Mouse (Mus musculus): Measurements from ENCODE around the gene Cd47.

The Cd47 gene

GRCm38 (mm10) chr16:49948287-49948686, 148.0 kb downstream of the Cd47 start:
- DNase-seq (ENCODE audit: low read depth, low spot score), result no peak

GRCm38 (mm10) chr16:49949261-49949660, 148.9 kb downstream of the Cd47 start:
- DNase-seq (ENCODE audit: low read depth, low spot score), result peak; percentile 91

DNA sequence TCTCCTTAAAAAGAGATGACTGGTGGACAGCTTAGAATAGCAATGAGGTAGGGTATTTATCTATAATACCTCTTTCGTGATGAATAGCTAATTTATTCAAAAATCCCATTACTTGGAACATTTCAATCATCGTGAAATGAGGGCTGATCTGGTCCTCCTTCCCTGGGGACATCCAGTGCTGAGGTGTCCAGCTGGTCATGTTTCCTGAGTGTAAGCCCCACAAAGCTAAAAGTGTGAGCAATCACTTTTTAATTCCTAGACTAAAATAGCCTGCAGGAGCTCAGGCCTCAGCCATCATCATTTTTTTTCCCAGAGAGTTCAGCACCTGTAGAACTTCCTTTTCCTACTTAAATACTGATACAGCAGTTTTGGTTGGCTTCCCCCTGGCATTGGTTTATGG, 150.0 kb downstream of the Cd47 start:
- no peak for DNase-seq (ENCODE audit: low read depth, low spot score)

- peak; percentile 96 for DNase-seq (ENCODE audit: low read depth, low spot score)
Observed at GRCm38 (mm10) chr16:49951288-49951691, 151.0 kb downstream of the Cd47 start.

- DNase-seq (ENCODE audit: low read depth, low spot score), result peak; percentile 97
Observed at GRCm38 (mm10) chr16:49951925-49952523, 151.7 kb downstream of the Cd47 start.

DNA sequence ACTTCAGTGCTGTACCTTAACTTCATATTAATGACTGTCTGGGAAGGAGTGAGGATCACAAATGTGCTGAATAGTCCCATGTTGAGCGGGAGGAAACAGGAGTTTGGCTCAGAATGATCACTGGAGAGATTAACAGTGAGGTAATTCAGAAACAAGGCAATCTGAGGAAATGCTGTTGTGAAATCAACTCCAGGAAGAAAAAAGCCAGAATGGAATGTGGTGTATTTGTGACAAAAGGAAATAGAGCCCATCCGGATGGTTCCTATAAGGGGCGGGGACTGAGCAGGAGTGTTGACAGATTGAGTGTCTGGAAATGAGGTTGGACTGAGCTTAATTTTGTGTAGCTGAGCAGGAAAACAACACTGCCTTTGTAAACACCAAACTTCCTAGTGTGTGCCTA, 153.5 kb downstream of the Cd47 start:
- peak; percentile 75 for DNase-seq (ENCODE audit: low read depth, low spot score)

DNA sequence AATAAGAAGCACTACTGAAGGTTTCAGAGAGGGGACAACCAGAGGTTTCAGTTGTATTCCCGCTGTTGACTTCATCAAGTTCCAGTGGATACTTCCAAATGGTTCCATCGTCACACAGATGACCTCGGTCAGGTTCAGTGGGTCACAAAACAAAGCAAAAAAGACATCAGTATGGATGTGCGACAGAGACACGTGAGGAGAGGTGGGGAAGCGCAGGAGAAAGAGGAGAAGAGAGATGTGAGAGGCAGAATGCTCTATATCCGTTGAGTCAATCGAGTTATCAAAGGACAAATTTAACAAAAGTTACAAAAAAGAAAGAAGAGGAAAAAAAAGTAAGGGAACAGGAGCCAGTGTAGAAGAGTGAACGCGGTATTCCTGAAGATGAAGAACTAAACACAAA, 154.6 kb downstream of the Cd47 start:
- no peak for DNase-seq (ENCODE audit: low read depth, low spot score)

- DNase-seq (ENCODE audit: low read depth, low spot score), result no peak
Observed at GRCm38 (mm10) chr16:49955325-49955724, 155.0 kb downstream of the Cd47 start.

DNA sequence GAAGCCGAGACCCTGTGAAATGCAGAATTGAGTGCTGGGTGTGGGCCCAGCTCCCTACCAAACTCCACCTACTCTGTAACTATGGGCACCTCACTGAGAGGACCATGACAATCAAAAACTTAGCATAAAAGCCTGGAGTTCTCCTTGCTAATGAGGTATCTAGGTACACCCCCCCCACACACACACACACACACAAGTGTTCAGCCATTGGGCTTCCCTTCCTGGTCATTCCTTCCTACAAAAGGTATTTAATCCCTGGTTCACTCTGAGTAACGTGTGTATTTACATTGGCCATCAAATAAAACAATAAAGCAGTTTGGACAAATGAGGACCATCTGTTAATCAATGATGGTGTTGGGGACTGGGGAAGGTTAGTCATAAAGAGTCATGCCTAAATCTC, 155.6 kb downstream of the Cd47 start:
- no peak for DNase-seq (ENCODE audit: low read depth, low spot score)

DNA sequence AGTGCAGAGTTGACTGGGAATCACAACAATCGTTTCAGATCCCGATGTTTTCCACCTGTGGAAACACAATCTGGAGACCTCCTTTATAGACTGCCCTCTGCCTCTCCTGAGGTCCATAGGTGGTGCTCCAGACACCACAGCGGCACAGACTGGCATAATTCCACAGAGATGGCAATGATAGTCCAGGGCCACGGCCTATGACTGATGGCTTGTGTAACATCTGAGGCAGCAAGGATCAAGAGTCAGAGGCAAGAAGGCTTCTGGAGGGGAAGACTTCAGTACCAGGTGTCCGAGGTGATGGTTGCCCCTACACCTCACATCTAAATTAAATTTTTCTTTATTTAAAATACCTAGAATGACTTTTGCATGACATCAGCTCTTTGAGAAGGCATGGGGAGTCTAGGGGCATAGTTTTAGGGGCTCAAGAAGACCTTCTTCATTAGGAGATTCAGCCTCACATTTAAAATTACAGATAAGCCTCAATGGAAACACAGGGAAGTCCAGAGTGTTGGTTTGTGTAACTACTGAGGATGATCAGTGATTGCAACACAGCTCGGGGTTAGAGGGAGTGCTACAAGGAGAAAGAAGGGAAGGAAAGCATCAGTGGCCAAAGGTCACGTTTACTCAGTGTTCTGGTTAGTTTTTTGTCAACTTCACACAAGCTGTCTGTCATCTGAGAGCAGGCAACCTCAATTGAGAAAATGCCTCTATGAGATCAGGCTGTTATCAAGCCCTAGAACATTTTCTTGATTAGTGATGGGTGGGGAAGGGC, 156.4 kb downstream of the Cd47 start:
- peak; percentile 33 for DNase-seq (ENCODE audit: low read depth, low spot score)

- no peak for DNase-seq (ENCODE audit: low read depth, low spot score)
Observed at GRCm38 (mm10) chr16:49958900-49959436, 158.6 kb downstream of the Cd47 start.

DNA sequence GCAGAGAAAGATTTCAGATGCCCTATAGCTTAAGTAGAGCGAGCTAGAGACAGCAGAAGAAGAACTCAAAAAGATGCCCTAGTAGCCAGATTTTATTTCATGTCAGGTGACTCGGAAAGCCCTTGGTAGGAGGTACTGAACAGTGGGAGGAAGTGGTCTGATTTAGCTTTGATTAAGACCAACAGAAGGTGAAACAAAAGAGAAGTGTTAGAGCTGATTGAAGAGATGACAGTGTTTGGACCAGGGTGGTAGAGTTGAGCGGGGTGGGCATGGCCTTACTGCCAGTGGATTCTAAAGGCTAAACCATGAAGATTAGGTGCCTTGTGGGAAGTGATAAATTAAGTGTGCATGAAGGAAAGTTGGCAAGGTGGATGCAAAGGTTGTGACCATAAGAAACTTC, 162.0 kb downstream of the Cd47 start:
- DNase-seq (ENCODE audit: low read depth, low spot score), result no peak

DNA sequence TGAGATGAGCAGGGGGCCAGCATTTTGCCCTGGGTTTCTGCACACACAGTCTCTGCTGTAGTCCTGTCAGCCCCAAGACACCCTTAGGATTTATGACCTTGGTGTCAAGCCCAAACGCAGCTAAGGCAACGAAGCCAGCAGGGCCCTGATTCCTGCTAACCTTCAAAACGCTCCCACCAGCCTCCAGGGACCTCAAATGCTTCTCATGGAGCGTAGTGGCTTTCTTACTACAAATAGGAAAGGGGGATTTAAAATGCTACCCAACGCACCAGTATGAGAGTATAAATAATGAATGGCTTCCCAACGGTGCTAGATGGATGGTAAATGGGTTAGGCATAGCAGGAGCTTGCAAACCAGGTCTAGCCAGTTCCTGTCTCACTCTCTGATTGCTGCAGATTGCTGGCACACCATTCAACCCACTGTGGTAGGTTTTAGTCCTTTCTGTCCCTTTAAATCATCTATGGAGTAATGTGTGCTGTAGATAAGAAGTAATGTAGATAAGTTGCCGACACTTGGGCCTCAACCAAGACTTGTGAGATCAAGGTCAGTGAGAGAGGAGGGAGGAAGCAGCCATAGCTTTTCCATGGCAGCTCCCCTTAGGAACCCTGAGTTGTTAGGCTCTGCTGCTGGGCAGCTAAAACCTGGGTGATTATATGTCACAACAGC, 164.1 kb downstream of the Cd47 start:
- no peak for DNase-seq (ENCODE audit: low read depth, low spot score)

Measured in 3T3-L1 (cell line).